Mouse (Mus musculus): ENCODE measurements around the gene Phldb2.

The Phldb2 gene

DNA sequence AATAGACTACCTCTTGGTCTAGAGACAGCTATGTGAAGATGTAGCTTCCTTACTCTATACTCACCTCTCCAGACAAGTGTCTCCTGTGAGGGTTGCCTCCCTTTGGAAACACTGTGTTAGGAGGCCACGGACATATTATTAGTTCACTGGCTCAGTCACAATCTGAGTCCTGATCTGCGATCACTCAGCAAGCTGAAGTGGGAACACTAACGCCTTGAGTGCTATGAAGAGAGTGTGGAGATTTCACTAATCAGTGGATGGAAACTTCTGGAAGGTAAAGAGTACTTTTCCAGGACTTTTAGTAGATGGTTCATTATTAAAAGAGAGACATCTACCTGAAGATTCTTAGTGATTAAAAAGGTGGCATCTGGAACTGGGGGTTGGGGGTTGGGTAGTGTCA, 54.9 kb downstream of the Phldb2 start:
- in situ Hi-C loops (cut with MboI, MseI) = no loop called here

DNA sequence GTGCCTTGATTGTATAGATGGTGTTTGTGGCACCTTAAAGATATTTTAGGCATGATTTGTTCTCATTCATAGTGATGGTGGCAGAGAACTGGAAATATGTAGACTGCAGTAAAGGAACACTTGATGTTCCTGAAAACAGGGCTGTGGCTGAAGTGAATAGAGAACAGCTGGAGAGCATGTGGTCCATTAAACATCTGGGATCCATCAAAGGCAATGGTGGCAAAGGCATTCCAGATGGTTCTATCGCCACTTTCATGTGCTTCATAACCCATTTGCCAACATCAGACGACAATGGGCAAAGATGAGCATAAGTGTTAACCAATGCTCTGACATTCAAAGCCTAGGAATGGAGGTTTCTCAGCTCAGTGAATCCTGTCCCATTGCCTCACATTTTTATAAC, 56.8 kb downstream of the Phldb2 start:
- in situ Hi-C loops (cut with MboI, MseI) = no loop called here

DNA sequence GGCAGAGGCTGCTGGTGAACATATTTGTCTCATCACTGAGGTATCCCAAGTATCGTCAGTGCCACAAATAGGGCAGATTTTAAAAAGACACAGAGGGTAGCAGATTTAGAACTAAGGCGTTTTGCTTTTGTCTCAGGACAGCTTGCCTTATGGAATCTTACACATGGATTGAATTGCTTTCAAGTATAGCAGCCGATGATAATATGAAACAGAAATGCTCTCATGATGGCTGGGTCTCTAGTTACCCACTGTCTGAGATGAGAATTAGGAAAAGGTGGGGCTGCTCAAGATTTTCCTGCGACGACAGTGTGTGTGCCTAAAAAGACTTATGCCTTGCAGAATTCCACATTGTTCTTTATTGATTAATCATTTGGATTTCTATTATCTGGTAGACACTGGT, 58.4 kb downstream of the Phldb2 start:
- in situ Hi-C loops (cut with MboI, MseI) = no loop called here

DNA sequence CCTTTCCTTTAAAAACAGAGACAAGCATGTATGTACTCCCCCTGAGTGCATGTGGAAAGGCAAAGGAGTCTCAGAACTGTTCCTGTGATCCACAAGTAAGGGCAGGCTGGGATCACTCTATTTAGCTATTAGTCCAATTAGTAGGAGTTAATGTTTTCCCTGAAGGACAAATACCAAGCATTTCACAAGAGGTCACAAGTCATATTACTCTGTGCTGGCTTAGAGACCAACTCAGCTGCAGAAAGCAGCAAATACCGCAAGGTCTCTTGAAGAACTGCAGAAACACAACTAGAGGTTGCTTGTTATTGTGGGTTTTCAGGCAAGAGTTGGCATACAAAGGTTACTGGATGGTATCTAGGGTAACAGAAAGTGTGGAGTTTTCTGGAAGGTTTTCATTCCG, 59.6 kb downstream of the Phldb2 start:
- in situ Hi-C loops (cut with MboI, MseI) = no loop called here

DNA sequence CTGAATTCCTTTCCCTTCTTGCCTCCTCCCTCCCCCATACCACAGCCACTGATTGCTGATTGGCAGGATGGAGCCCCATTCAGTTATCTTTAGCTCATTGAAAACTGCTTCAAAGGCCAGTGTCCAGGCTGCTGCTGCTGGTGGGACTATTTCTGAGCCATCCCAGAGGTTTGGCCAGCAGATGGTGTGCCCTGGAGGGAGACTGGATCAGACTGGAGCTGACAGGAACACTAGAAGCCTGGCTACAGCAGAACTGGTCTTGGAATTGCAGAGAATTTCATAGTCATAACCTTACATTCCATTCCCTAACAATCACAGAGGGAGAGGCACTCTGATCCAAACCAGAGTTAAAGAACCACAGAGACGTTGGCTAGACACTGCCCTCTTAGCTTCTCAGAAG, 60.5 kb downstream of the Phldb2 start:
- in situ Hi-C loops (cut with MboI, MseI) = no loop called here

DNA sequence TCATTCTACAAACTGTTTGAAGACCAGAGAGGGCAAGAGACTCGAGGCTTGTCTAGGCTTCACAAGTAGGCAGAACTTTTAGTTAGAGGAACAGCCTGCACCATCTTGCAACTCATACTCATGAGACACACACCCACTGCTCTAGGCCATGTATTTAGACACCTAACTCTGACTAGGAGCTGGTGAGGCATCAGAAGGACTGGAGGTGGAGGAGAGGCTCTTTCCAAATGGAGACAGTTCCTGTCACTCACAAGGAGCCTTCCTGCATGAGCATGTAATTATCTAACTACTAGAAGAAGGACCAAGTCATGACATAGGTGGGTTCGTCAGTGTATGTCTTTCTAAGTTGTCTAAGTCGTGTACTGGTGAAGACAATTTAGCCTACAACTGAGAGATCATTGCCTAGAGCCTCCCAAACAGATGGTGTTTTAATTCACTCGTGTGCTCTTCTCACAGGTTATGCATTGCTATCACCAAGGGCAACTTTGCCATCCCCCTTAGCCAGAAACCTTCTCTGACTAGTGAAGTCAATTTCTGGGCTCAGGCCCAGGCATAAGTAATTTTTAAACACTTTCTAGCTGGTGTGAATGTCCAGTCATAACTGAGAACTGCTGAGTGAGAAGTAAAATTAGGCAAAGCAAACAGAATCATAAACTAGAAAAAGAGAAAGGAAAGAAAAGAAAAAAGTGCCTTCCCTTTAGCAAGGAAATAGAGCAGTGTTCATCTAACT, 62.8 kb downstream of the Phldb2 start:
- in situ Hi-C loops (cut with MboI, MseI) = no loop called here

DNA sequence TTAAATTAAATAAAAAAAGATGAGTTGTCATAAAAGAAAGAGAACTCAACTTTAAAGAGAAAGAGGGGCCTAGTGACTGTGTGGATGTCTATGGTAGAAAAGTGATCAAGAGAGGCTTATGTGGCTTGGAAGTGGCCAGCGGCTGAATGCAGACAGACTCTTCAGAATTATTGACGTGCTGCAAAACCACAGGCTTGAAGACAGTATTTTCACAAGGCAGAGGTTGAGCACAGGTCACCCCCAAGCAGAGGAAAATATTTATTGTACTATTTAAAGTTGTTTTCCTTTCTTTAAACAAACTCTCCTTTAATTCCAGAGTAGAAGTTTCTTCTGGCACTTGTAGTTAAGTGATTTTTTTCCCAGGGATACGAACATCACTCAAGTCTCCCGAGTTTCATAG, 63.8 kb downstream of the Phldb2 start:
- in situ Hi-C loops (cut with MboI, MseI) = no loop called here

DNA sequence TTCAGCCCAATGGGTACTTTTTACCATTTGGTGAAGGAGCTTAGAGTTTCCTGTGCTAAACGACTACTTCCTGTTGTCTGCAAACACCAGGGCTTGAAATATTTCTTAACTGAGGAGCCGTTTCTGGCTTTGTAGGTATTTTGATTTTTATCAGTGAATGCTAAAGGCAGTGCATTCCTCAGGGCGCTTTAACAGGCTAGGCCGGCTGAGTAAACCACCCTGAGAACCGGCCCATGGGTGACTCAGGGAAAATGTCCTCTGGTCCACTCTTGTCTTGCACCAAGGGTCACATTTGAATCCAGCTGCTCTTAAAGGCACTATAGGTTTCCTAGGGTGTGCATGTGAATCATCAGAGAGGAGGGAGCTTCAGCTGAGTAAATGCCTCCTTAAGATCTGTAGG, 66.8 kb downstream of the Phldb2 start:
- in situ Hi-C loops (cut with MboI, MseI) = no loop called here

DNA sequence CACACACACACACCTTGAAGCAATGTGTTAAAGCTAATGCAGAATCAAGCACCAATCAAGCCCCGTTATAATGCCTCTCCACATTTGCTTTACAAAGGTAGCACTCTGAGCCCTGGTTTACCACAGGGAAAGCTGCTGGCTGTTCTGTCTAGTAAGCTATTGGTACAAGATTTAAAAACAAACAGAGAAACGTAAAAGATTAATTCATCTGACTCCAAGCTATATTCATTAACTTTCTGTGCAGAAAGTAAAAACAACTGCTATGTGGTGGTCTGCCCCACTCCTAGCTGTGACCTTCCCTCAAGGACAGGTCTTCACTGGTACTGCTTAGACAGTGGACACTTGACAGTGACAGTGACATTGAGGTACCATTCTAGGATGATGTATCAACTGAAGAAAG, 69.2 kb downstream of the Phldb2 start:
- in situ Hi-C loops (cut with MboI, MseI) = no loop called here

DNA sequence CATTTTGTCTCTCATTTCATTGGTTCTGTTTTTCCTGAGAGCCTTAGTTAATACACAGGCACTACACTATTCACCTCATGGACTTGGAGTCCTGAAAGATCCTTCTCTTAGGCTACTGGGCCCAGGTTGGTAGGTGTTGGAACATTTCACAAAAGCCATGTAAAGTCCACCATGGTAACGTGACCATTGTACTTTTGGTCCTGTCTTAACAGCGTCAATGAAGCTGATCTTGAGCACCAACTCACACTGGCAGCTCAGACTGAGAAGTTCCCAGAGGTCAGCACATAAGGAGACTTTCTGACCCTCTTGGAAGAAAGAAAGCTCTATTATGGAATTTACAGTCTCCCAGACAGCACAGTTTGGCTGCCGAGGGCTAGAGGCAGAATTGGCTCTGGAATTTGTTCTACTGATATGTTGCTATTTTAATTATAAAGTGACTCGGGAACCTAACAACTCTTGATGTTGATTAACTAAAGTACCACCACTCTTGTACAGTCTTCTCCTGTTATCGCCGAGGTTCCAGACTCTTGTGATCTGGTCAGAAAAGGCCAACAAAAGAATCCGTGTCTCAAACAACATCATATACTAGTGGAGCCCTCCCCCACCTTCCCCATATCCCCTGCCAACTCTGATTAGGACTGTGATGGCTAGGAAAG, 72.1 kb downstream of the Phldb2 start:
- in situ Hi-C loops (cut with MboI, MseI) = no loop called here

DNA sequence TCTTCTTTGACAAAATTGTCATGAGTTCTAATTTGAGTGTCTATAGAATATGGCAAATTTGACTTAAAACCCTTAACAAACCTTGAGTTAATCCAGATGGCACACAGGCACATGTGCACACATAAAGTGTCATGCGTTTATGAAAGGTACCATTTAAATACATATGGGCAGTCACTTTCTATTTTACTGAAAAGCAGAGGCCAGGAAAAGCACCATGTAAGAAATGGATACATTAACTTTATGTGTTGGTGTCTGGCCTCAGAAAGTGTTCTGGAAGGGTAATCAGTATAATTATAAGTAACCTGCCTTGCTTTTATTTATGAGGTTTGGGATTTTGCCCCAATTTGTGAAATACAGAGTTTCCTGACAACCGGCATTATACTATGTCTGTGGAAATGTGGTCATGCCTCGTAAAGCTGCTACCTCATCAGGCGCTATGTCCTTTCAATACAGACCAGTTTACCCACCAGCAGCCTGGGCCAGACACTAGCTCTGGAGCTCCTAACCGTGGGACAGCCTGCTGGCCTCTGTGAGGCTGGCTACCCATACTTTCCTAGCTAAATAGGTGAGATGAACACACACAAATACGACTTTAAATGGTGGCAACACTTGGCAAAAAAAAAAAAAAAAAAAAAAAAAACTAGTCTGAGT, 73.2 kb downstream of the Phldb2 start:
- in situ Hi-C loops (cut with MboI, MseI) = no loop called here

DNA sequence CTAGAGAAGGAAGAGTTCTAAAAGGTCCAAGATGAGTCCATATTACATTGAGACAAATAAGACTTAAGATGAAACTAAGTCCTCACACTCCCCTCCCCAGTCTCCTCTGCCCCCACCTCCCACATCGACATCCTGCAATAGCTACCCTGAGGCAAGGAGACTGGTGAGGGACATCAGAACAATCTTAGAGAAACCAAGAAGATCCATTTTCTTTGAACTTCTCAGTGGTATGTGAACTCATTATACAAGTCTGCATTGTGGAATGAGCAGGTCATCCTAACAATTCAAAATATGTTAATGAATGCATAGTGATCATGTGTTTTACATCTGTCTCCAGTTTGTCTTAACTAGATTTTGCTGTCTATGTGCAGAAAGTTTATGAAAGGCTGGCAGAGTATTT, 75.7 kb downstream of the Phldb2 start:
- in situ Hi-C loops (cut with MboI, MseI) = no loop called here

DNA sequence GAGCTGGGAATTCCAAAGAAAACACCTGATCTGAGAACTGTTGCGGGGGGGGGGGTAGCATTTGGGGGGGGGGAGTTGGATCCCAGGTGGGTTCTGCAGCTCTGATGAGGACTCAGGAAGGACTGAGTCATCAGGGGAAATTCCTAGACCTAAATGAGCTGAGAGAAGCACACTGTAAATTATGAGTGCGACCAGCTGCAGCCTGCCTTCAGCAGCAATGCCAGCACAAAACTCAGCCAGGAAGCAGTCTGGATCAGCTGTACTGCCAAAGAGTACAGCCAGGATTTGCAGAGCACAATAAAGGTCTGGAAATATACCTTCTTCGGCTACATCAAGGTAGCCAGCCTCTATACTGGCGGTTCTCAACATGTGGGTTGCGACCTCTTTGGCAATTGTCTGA, 76.2 kb downstream of the Phldb2 start:
- in situ Hi-C loops (cut with MboI, MseI) = no loop called here

DNA sequence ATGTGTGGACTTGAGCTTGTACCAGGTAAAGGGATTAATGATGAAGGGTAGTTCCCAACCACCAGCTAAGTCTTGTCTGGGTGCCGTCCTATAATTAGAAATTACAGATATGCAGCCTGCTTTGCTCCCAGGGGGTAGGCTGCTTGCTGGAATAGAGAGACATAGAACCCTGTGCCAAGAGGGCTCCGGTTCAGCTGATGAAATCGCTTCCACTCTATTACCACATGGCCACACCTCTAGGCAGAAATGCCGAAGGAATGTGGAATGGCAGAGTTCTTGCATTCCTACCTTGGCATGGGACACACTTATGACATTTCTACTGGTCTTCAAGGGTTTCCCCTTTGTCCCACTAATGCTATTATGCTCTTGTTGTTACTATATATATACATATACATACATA, 80.0 kb downstream of the Phldb2 start:
- in situ Hi-C loops (cut with MboI, MseI) = loop anchor here in 1 of 2 experiments (25.0 kb wide), 1 partner anchor 936 kb away; the partner anchor contains the start of gene Cd200r3

DNA sequence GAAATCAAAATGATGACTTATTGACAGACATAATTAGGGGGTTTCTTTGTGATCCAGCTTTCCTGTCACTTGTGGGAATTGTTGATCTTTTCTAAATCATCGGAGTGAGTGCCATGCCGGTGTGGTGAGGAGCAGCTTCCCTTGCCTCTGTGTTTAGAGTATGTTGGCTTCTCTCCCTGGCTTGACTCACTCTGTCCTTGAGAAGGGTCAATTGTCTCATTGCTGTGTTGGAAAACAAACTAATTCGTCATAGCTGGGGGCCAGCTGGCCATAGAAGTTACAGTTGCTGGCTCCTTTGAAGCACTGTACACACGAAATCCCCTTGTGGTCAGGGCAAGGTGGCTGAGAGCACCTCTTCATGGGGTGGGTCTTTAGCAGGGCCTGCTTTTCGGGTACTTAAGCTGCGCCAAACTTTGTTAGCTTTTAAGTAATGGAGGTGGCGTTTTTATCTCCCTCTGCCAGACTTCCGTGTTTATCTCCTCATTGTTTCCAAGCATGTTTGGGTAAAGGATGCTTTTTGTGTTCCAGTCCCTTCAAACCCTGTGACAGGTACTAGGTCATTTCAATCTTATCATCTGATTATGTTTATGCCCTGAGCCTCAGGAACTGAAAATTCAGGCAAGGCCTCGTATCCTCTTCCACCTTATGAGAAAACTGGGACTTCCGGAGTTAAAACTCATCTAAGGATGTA, 82.0 kb downstream of the Phldb2 start:
- in situ Hi-C loops (cut with MboI, MseI) = loop anchor here in 1 of 2 experiments (25.0 kb wide), 1 partner anchor 934 kb away; the partner anchor contains the start of gene Cd200r3

DNA sequence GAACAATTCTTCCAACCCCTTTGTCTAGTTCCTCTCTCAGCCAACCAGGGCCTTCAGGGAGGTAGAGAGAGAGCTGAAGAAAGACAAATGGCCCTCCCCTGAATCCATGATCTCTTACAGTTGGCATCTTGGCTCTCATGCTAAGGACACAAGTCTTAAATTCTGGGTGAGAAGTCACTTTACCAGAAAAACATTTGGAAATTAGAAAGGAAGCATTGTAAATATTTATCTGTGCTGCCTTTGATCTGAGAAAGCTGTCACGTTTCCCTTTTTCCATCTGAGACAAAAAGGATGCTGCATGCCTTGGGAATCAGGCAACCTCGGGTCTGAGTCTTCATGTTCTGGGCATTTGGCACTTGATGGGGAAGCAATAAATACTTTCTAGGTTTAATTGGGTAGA, 82.7 kb downstream of the Phldb2 start:
- in situ Hi-C loops (cut with MboI, MseI) = loop anchor here in 1 of 2 experiments (25.0 kb wide), 1 partner anchor 933 kb away; the partner anchor contains the start of gene Cd200r3

DNA sequence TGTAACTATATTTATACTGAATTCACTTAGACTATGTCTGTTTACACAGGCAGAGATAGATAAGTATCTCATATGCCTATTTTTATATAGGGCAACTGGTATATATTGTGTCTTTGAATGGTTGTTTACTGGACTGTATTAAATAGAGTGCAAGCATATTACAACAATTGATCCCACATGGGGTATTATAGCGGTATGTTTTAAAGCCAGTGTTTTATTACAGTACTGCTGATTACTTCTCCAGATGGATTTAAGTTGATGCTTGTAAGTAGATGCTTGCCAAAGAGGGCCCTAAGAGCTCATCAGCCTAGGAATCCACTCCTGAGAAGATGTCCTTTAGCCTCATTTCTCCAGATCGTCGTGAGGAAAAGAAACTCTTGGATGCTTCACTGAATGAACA, 84.4 kb downstream of the Phldb2 start:
- in situ Hi-C loops (cut with MboI, MseI) = loop anchor here in 1 of 2 experiments (25.0 kb wide), 1 partner anchor 932 kb away; the partner anchor contains the start of gene Cd200r3

DNA sequence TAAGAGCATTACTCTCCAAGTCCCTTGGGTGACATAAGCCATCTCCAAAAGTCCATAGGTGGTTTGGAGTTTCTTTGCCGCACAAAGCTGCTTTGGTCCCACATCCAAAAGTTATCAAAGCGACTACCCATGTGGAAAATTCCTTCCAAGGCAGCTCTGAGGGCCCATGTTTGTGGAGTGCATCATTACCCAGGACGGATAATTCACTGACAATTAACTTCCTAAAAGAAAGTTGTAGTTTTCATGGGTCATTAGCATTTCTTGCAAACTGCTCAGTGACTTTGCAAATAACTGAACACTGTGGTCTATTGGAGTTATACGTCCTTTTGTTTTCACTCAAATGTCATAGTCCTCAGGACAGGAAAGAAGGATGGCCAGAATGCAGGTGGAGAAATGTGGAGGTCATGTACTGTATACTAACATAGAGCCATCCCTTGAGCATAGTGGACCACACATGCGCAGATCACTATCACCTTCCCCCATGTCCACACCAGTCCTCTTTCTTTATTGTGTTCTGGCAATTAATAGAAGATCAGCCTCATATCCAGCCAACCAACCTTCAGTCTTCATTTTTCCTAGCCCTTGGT, 96.0 kb downstream of the Phldb2 start:
- in situ Hi-C loops (cut with MboI, MseI) = loop anchor here in 1 of 2 experiments (25.0 kb wide), 1 partner anchor 920 kb away; the partner anchor contains the start of gene Cd200r3

DNA sequence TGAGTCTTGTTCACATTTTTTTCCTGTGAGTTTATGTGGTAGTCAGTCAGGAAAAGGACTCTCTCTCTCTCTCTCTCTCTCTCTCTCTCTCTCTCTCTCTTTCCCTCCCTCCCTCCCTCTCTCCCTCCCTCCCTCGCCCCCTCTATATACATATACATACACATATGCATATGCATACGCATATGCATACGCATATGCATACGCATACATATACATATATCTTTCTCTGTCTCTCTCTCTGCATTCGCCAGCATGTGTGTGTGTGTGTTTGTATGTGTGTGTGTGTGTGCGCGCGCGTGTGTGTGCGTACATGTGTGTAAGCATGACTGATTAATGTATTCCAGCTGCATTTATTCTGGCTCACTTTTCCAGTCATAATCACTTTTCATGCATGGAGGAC, 98.9 kb downstream of the Phldb2 start:
- in situ Hi-C loops (cut with MboI, MseI) = loop anchor here in 1 of 2 experiments (25.0 kb wide), 1 partner anchor 917 kb away; the partner anchor contains the start of gene Cd200r3

DNA sequence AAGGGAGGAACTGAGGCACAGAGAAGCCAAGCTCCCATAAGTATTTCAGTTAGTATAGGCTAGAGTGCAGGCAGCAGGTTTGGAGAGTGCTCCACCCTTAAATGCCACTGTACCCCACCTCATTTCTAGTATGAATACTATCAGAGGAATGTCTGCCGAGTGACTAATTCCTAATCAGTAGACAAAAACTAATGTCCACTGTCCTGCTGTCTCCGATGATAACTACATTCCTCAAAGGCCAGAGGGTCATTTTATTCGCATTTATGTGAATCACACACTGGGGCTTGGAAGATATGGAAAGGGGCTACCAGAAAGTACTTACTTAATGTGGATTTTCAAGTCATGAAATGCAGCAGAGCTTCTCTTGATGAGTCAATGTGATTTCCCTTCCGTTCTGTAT, 104.4 kb downstream of the Phldb2 start:
- in situ Hi-C loops (cut with MboI, MseI) = no loop called here

DNA sequence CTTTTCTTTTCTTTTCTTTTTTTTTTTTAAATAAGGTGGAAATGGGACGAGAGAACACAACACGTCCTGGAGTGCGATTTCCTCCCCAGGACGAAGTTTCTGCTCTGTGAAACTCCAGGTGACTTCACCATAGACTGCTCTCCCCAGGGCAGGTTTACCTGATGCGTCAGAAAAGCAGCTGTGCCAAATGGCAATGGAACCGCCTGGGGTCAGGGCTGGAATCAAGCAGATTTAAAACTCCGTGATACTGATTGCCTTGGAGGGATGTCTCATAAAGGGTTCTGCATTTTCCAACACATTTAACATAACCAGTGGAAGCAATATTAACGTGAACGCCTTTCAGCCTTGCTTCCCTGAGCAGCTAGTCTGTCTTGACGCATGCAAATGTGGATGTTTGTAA, 108.5 kb downstream of the Phldb2 start:
- in situ Hi-C loops (cut with MboI, MseI) = loop anchor here in 1 of 2 experiments (5.0 kb wide), 1 partner anchor 122 kb away; no protein-coding TSS in a partner anchor

Data from T-helper 17 cell (primary cell).